Mouse (Mus musculus): ENCODE data around the gene Dcun1d1. TPM values are rescaled to one million over a fixed set of nuclear protein-coding genes. Genes with fewer than 3 reads are reported as not detected.

Gene Dcun1d1
- total RNA-seq, 1 experiment from 2014 or later, result 142 TPM

GRCm38 (mm10) chr3:35932735-35933404 is 4.4 kb downstream of the Dcun1d1 start:
- ATAC-seq (ENCODE audit: extremely low read depth, insufficient number of reproducible peaks, low FRiP score, poor library complexity, severe bottlenecking), result peak; percentile 53

- peak; percentile 55 for ATAC-seq (ENCODE audit: extremely low read depth, insufficient number of reproducible peaks, low FRiP score, poor library complexity, severe bottlenecking)
These were observed 5.1 kb downstream of the Dcun1d1 start for GRCm38 (mm10) chr3:35931896-35932727.

GRCm38 (mm10) chr3:35931359-35931758 is 5.9 kb downstream of the Dcun1d1 start:
- ATAC-seq (ENCODE audit: extremely low read depth, insufficient number of reproducible peaks, low FRiP score, poor library complexity, severe bottlenecking), result no peak

- no peak for ATAC-seq (ENCODE audit: extremely low read depth, insufficient number of reproducible peaks, low FRiP score, poor library complexity, severe bottlenecking)
These were observed 7.4 kb downstream of the Dcun1d1 start for GRCm38 (mm10) chr3:35929831-35930230.

GRCm38 (mm10) chr3:35929406-35929805 is 7.8 kb downstream of the Dcun1d1 start:
- no peak for ATAC-seq (ENCODE audit: extremely low read depth, insufficient number of reproducible peaks, low FRiP score, poor library complexity, severe bottlenecking)

GRCm38 (mm10) chr3:35925852-35926251 is 11.4 kb downstream of the Dcun1d1 start:
- ATAC-seq (ENCODE audit: extremely low read depth, insufficient number of reproducible peaks, low FRiP score, poor library complexity, severe bottlenecking), result no peak

- ATAC-seq (ENCODE audit: extremely low read depth, insufficient number of reproducible peaks, low FRiP score, poor library complexity, severe bottlenecking), result no peak
These were observed 13.2 kb downstream of the Dcun1d1 start for GRCm38 (mm10) chr3:35924007-35924406.

GRCm38 (mm10) chr3:35923495-35923894 is 13.8 kb downstream of the Dcun1d1 start:
- ATAC-seq (ENCODE audit: extremely low read depth, insufficient number of reproducible peaks, low FRiP score, poor library complexity, severe bottlenecking), result no peak

GRCm38 (mm10) chr3:35922522-35922921 is 14.7 kb downstream of the Dcun1d1 start:
- ATAC-seq (ENCODE audit: extremely low read depth, insufficient number of reproducible peaks, low FRiP score, poor library complexity, severe bottlenecking), result no peak

- ATAC-seq (ENCODE audit: extremely low read depth, insufficient number of reproducible peaks, low FRiP score, poor library complexity, severe bottlenecking), result no peak
These were observed 19.0 kb downstream of the Dcun1d1 start for GRCm38 (mm10) chr3:35918229-35918628.

- ATAC-seq (ENCODE audit: extremely low read depth, insufficient number of reproducible peaks, low FRiP score, poor library complexity, severe bottlenecking), result no peak
These were observed 28.1 kb downstream of the Dcun1d1 start for GRCm38 (mm10) chr3:35908982-35909680.

GRCm38 (mm10) chr3:35900555-35901204 is 36.6 kb downstream of the Dcun1d1 start:
- ATAC-seq (ENCODE audit: extremely low read depth, insufficient number of reproducible peaks, low FRiP score, poor library complexity, severe bottlenecking), result peak; percentile 74

- no peak for ATAC-seq (ENCODE audit: extremely low read depth, insufficient number of reproducible peaks, low FRiP score, poor library complexity, severe bottlenecking)
These were observed 38.1 kb downstream of the Dcun1d1 start for GRCm38 (mm10) chr3:35899109-35899508.

- ATAC-seq (ENCODE audit: extremely low read depth, insufficient number of reproducible peaks, low FRiP score, poor library complexity, severe bottlenecking), result no peak
These were observed 39.3 kb downstream of the Dcun1d1 start for GRCm38 (mm10) chr3:35897900-35898299.

GRCm38 (mm10) chr3:35893156-35893555 is 44.1 kb downstream of the Dcun1d1 start:
- ATAC-seq (ENCODE audit: extremely low read depth, insufficient number of reproducible peaks, low FRiP score, poor library complexity, severe bottlenecking), result no peak

GRCm38 (mm10) chr3:35891123-35891522 is 46.1 kb downstream of the Dcun1d1 start:
- no peak for ATAC-seq (ENCODE audit: extremely low read depth, insufficient number of reproducible peaks, low FRiP score, poor library complexity, severe bottlenecking)

GRCm38 (mm10) chr3:35889531-35889930 is 47.7 kb downstream of the Dcun1d1 start:
- no peak for ATAC-seq (ENCODE audit: extremely low read depth, insufficient number of reproducible peaks, low FRiP score, poor library complexity, severe bottlenecking)

- ATAC-seq (ENCODE audit: extremely low read depth, insufficient number of reproducible peaks, low FRiP score, poor library complexity, severe bottlenecking), result no peak
These were observed 54.0 kb downstream of the Dcun1d1 start for GRCm38 (mm10) chr3:35883267-35883666.

GRCm38 (mm10) chr3:35849326-35849725 is 87.9 kb downstream of the Dcun1d1 start:
- no peak for ATAC-seq (ENCODE audit: extremely low read depth, insufficient number of reproducible peaks, low FRiP score, poor library complexity, severe bottlenecking)
